Mouse (Mus musculus) mammary gland, adult 2 months (tissue): ENCODE data around the gene Gm14124. TPM values are rescaled to one million over a fixed set of nuclear protein-coding genes. Genes with fewer than 3 reads are reported as not detected.

Source experiments
- polyA plus RNA-seq: library from polyadenylated mRNA; depleted of rRNA; stranded (reverse); fragments of >200 nt; gene quantifications from 2 replicates; pipeline ENCODE4 v1.2.3, GENCODE M21; 2012; ENCODE audit warnings: low replicate concordance; rRNA removed

Gm14124 gene
- not detected in 2 replicates for polyA plus RNA-seq

DNA sequence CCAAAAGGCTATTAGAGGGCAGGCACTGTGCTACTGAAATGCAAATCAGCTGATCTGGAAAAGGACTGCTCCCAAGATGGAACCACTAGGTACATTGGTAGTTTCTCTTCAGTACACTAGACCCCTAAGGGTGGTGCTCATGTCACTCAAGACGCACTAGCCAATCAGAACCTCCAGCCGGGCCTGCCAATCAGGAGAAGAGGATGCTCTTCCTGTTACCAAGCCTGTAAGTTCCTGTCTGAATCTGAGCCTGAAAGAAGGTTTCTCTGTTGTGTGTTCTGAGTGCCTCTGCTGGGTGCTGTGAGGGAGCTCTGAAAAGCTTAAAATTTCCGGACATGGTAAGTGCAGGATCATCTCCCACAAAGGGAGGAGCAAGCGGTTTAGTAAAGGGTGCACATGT lies at the start of gene Gm14124:
Gene Gm14124, plus strand, starts transcription at position 227 of the 400 bp plus-strand sequence.

GRCm38 (mm10) chr2:150217600-150218362 lies 39.5 kb upstream of the Gm14124 start, which contains the start of gene Zfp937:
Gene Zfp937, plus strand, starts transcription at chr2:150218073.

DNA sequence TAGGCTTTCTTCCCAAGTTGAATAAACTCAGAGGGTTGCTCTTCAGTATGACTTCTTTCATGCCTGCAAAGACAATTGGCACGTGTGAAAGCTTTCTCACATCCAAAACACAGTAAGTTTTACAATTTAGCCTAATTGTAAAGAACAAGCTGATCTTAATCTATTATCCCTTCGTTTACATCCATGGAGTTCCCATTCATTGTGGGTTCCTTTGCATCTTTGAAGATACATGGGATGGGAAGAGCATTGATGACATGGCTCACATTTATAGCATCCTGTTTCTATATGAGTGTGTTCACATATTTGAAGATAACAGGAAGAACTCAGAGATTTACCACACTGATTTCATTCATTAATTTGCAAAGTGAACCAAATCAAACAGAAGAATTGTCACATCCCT lies 1.8 kb upstream of the Gm14124 start, which contains the start of gene Gm21994:
Gene Gm21994, minus strand, starts transcription at position 101 of the 400 bp plus-strand sequence.

Other genes starting within 250 kb of the Gm14124 start
- 0.85 and 4.2 TPM in 2 replicates for gene Zfp120, start 120.8 kb upstream of the Gm14124 start, polyA plus RNA-seq
- not detected in 2 replicates for gene Gm10770, start 77.8 kb upstream of the Gm14124 start, polyA plus RNA-seq
- gene Gm14139, start 75.8 kb upstream of the Gm14124 start, polyA plus RNA-seq: not detected in 2 replicates
- 0.11 and 0.69 TPM in 2 replicates for gene Zfp937, start 39.4 kb upstream of the Gm14124 start, polyA plus RNA-seq
- gene Gm21994, start 1.9 kb upstream of the Gm14124 start, polyA plus RNA-seq: 0.36 TPM in 1 of 2 replicates, not detected in the other
- not detected in 2 replicates for gene Gm10130, start 66.2 kb downstream of the Gm14124 start, polyA plus RNA-seq
- gene 3300002I08Rik, start 105.2 kb downstream of the Gm14124 start, polyA plus RNA-seq: 1.4 and 1.6 TPM in 2 replicates
- gene Zfp442, start 194.0 kb downstream of the Gm14124 start, polyA plus RNA-seq: 0.04 and 0.34 TPM in 2 replicates
- gene Zfp345, start 227.6 kb downstream of the Gm14124 start, polyA plus RNA-seq: not detected in 2 replicates